Mouse (Mus musculus) heart, adult 8-10 months (tissue): Measurements from ENCODE around the gene Kdm4d. TPM values are rescaled to one million over a fixed set of nuclear protein-coding genes. Genes with fewer than 3 reads are reported as not detected.
"Not testable (repeated sequence)": the region's sequence is repeated elsewhere in the genome, so short reads cannot be mapped to it uniquely, and the experiment has no call there.

Source experiments
- DNase-seq: peaks from one replicate; pipeline ENCODE4 v3.0.0; 2022; ENCODE audit warnings: low spot score
- total RNA-seq, 4 experiments: library from RNA; stranded (reverse); gene quantifications; 2 replicates each; pipeline ENCODE4 v1.2.4; 2022

The Kdm4d gene
- not detected for total RNA-seq

- peak; percentile 96 for DNase-seq
These were observed at the start of gene Kdm4d, which contains the start of gene Cwc15 for GRCm38 (mm10) chr9:14500023-14500915. Gene Kdm4d (minus strand): TSS chr9:14500482. Gene Cwc15 (plus strand): TSS chr9:14500617.

- no peak for DNase-seq
These were observed 48.1 kb upstream of the Kdm4d start for GRCm38 (mm10) chr9:14548366-14548761.

- DNase-seq = peak; percentile 30
These were observed 47.5 kb upstream of the Kdm4d start for GRCm38 (mm10) chr9:14547584-14548365.

GRCm38 (mm10) chr9:14544034-14544757 lies 43.9 kb upstream of the Kdm4d start:
- no peak for DNase-seq

DNA sequence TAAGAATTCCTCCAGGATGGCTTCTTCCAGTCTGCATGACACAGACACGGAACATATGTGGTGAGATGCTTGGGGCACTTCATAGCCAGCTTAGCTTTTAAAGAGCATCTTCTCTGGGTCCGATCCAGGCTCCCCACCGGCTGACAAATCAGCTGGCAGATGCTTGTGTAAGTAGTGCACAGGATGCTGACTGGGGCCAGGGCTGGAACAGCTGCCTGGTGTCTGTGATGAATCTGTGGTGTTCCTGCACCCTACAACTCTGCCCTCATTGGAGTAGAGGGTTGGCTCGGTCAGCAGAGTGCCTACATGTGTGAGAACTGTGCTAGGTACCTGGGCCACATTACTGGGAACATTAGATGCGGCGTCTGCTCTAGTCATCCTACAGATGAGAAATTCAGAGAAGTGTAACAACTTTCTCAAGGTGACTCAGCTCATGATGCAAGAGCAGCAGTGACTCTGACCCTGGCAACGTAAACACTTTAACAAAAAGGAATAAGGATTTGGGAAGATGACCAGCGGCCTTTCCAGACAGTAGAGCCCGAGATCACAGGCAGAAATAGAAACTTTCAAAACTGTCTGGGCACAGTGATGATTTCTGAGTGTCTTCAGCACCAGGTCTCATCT lies 34.7 kb upstream of the Kdm4d start:
- DNase-seq = no peak

- no peak for DNase-seq
These were observed 33.4 kb upstream of the Kdm4d start for GRCm38 (mm10) chr9:14533659-14534058.

GRCm38 (mm10) chr9:14532283-14532682 lies 32.0 kb upstream of the Kdm4d start:
- DNase-seq = no peak

GRCm38 (mm10) chr9:14530004-14530403 lies 29.7 kb upstream of the Kdm4d start:
- DNase-seq = no peak

DNA sequence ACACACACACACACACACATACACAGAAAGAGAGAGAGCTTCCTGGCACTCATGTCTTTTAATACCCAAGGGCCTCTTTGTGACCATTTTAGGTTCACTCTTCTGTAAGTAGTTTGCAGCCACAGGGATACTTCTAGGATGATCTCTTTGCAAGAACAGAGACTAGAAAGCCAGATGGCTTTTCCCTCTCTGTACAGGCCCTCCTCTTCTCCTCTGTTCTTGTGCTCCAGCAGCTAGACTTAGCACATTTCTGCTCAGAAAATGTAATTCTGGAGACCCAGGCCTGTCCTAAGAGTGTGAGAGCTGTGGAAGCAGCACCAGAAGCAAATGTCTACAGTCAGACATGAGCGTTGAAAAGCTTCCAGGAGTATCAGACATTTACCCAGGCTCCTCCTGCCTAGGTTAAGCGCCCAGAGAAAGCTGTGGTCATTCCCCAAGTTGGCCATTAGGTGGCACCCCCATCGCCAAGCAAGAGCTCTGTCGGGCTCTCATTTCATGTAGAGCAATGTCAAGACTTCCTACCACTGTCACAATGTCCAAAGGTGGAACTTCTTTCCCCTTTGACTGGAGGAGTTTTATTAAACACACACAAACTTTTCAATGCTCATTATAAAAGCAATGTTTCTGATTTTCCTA lies 23.2 kb upstream of the Kdm4d start:
- peak; percentile 81 for DNase-seq

DNA sequence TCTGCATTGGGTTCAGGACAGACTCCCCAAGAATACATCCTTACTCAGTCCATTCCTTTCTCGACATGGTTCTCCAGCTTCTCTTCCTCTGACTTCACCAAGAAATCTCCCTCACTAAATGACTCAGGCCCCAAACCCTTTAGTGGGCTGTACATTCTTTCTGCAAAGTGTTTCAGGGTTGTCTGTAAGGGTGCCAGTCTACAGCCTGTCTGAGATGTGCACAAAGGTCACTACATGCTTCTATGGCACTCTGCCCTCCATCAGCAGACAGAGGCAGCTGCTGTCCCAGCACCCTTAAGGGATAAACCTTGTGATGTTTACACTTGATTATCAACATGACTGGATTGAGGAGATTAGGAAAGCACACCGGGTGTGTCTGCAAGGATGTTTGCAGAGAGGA lies 21.4 kb upstream of the Kdm4d start:
- DNase-seq = no peak

- no peak for DNase-seq
These were observed 20.8 kb upstream of the Kdm4d start for GRCm38 (mm10) chr9:14520971-14521670.

- no peak for DNase-seq
These were observed 17.8 kb upstream of the Kdm4d start for GRCm38 (mm10) chr9:14518105-14518504.

DNA sequence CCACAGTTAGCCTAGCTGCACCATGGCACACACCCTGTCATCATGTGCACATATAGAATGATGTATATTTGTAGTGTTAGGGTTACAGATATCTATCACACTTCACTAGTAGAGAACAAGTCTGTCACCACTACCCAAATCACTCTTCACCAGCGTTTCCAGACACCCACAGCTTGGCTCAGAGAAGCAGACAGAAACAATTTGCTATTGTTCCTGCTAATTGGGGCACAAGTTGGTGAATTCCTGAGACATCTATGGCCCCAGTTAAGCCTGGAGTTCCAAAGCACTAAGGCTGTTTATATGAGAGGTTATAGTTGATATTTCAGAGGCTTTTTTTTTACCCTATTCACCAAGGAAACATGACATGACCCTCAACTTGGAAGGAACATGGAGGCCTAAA lies 17.0 kb upstream of the Kdm4d start:
- no peak for DNase-seq

DNA sequence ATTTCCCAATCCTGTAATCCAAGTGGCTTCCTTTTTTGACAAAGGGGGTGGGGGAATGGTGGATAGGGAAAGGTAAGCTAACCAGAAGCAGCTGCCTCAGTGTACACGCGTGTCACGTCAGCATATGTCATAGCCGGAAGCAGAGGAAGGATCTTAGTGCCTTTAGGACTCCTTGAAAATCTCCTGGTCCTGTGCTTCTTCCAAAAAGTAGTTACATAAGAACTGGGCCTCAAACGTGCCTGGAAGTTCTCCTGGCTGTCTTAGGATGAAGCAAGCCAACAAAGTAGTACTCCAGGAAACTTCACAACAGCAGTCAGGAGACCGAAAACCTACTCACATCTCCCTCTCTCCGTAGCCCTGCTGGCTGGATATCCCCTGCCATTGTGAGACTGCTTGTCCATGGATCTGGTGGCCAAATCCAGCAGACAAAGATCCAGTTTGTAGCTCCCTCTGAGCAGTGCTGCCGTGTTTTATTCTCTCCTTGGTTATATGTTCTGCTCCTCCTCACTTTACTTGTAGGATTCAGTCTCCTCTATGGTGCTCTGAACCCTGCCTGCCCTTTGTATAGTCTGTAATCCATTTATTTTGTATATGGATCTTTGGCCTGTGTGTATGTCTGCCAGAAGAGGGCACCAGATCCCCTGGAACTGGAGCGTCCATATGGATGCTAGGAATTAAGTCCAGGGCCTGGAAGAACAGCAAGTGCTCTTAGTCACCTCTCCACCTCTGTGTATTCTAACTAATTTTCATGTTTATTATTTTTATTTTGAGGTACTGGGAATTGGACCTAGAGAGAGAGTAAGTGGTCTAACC lies 12.6 kb upstream of the Kdm4d start:
- peak; percentile 16 for DNase-seq

- no peak for DNase-seq
These were observed 688 bp upstream of the Kdm4d start for GRCm38 (mm10) chr9:14500916-14501424.

GRCm38 (mm10) chr9:14498896-14499705 lies 1.2 kb downstream of the Kdm4d start:
- DNase-seq = no peak

DNA sequence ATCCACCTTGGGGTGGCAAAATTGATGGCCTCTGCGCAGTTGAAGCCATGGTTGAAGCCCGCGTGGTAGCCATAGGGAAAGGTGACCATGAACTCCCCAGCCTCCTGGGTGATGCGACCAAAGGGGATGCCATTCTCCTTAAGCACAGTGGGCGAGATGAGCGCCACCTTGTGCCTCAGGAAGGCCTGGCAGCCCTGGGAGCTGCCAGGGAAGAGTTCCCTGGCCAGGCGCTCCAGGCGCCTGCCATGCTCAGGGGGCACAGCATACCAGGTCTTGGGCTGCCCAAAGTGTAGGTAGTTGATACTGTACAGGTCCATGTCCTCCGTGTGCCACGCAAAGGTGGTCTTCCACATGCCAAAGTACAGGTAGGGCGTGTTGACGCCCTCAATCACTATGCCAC lies 36.6 kb downstream of the Kdm4d start:
- DNase-seq = not testable (repeated sequence)

GRCm38 (mm10) chr9:14462536-14462935 lies 37.7 kb downstream of the Kdm4d start:
- DNase-seq = not testable (repeated sequence)
